Mouse (Mus musculus) liver, postnatal 0 days (tissue): ENCODE measurements around the gene 1700025G04Rik.

Experiments
- CTCF ChIP-seq: sonication (generic); IDR thresholded peaks from 2 replicates; pipeline ENCODE4 v1.5.1; 2016; ENCODE audit warnings: antibody characterized with exemption, low read depth
- EP300 ChIP-seq: IDR thresholded peaks from 2 replicates; pipeline ENCODE4 v1.6.1; 2016; ENCODE audit warnings: antibody characterized with exemption, low read depth, mild to moderate bottlenecking

DNA sequence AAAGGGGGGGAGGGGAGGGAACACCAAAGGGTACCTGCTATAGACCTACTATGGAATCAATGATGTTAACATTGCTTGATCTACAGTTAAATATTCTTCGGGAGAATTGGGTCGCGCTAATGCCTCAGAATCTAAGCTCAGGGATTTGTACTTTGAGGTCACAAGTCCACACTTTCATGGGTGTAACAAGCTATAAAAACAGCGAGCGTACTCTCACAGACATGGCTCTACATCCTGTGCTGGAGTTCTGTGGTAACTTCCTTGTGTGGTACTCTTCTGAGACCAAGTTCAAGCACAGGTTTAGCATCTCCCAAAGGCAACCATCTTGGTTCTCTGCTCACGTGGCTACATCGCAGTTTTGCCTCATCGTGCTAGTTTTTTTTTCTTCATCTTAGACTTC, 227.8 kb downstream of the 1700025G04Rik start:
- TF ChIP-seq CTCF, result no peak
- no peak for TF ChIP-seq EP300
